Mouse (Mus musculus): ENCODE results near the gene Ccdc60.

DNA sequence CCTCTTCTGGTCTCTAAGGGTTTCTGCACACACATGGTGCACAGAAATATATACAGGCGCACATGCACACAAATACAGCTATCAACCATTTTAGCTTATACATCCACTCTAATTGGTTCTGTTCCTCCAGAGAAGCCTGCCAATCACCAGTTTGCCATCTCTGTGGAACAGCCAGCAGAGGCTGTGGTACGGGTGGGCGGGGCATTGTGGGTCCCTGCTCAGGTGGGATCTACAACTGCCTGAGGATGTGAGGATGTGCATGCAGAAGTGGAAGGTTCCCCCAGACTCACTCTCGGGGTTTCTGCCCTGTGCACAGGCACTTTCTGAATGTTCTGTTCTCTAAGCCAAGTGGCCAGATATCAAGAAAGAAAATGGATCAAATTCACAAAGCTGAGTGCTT is 10.8 kb downstream of the Ccdc60 start:
- TF ChIP-seq CTCF (IDR thresholded peaks at IDR 0.05; ENCODE audit: control insufficient read depth, insufficient read depth, insufficient replicate concordance, low read depth, low read length), result no peak
- TF ChIP-seq POLR2A (IDR thresholded peaks at IDR 0.05; ENCODE audit: control insufficient read depth, low read depth, low read length), result no peak

Measured in testis, adult 2 months (tissue).